Mouse (Mus musculus): Measurements from ENCODE around the gene Drc3. TPM values are rescaled to one million over a fixed set of nuclear protein-coding genes. Genes with fewer than 3 reads are reported as not detected.

Drc3 gene
- polyA plus RNA-seq, 1 experiment from 2014 or later: 7.9 TPM

DNA sequence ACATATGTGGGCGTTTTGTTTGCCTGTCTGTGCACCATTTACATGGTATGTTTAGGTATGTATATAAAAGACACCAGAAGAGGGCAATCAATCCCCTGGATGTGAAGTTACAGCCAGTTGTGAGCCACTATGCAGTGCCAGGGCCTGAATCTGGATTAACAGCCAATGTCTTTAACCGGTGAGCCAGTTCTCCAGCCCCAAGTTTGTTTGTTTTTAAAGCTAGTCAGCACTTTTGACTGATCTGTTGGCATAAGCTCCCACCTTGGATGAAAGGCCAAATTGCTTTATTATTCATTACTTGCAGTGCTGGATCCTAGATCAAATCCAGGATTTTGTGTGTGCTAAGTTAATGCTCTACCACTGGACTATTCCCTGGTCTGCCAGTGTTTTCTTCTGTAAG is 1.7 kb upstream of the Drc3 start:
- WGBS: 36% methylated on average over 2 of the region's 2 CpGs
- H3K4me3 ChIP-seq (ENCODE audit: low read depth, low read length): peak overlapping the region; percentile 60
- peak overlapping the region; percentile 68; the same call in 1 of the 2 replicates for H3K9ac ChIP-seq (ENCODE audit: low read depth, low read length)
- no peaks in the 10 kb centered on the region for H3K27me3 ChIP-seq (replicated peaks; ENCODE audit: control insufficient read depth, insufficient read depth, low read length)
- H3K36me3 ChIP-seq (ENCODE audit: control insufficient read depth, insufficient read depth, low read length): no peaks in the 10 kb centered on the region
- peak overlapping the region; percentile 75 for H3K4me2 ChIP-seq (ENCODE audit: low read depth, low read length)
- no peak overlapping the region for H3K27ac ChIP-seq (replicated peaks; ENCODE audit: low read depth, low read length)
- no peak for ATAC-seq (ENCODE audit: low read depth)
- DNase-seq (ENCODE audit: low spot score): no peak
- peaks cover 3% of the 10 kb centered on the region; the same call in 1 of the 2 replicates for H3K4me1 ChIP-seq (ENCODE audit: control insufficient read depth, insufficient read depth, low read length)
- H3K9me3 ChIP-seq (ENCODE audit: control insufficient read depth, low read length): no peaks in the 10 kb centered on the region

GRCm38 (mm10) chr11:60351925-60352371 is 1.2 kb upstream of the Drc3 start:
- H3K27ac ChIP-seq (replicated peaks; ENCODE audit: low read depth, low read length): peak overlapping the region; percentile 59; the same call in 1 of the 2 replicates
- 19% methylated on average over 11 of the region's 11 CpGs for WGBS

DNA sequence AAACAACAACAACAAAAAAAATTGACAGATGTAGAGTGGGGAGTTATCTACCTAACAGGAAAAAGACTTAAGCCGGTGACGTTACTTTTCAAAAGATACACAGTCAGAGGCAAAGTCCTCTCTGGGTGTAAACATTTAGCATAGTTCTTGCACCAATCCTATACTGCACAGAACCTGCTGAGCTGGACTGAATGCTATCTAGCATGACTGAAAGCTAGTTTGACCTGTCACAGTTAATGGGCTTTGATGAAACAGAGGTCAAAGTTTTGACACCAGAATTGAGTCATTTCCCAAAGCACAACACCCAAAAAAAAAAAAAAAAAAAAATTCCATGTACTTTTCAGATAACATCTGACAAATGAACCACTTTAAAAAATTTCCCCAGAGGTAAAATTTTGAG is 2.8 kb downstream of the Drc3 start:
- Histone ChIP-seq H3K27me3 (replicated peaks; ENCODE audit: control insufficient read depth, insufficient read depth, low read length) (no peaks in the 10 kb centered on the region), H3K36me3 (ENCODE audit: control insufficient read depth, insufficient read depth, low read length) (no peaks in the 10 kb centered on the region), H3K9ac (ENCODE audit: low read depth, low read length) (no peak overlapping the region), H3K4me2 (ENCODE audit: low read depth, low read length) (no peak overlapping the region), H3K4me3 (ENCODE audit: low read depth, low read length) (no peak overlapping the region), H3K9me3 (ENCODE audit: control insufficient read depth, low read length) (no peaks in the 10 kb centered on the region), H3K27ac (replicated peaks; ENCODE audit: low read depth, low read length) (no peak overlapping the region), H3K4me1 (ENCODE audit: control insufficient read depth, insufficient read depth, low read length) (peaks cover 3% of the 10 kb centered on the region; the same call in 1 of the 2 replicates)
- no peak for ATAC-seq (ENCODE audit: low read depth)
- no peak for DNase-seq (ENCODE audit: low spot score)
- WGBS: 88% methylated on average over 2 of the region's 2 CpGs

More at GRCm38 (mm10) chr11:60351925-60352371, 1.2 kb upstream of the Drc3 start:
- no peaks in the 10 kb centered on the region for H3K9me3 ChIP-seq (ENCODE audit: control insufficient read depth, low read length)
- no peaks in the 10 kb centered on the region for H3K27me3 ChIP-seq (replicated peaks; ENCODE audit: control insufficient read depth, insufficient read depth, low read length)
- no peaks in the 10 kb centered on the region for H3K36me3 ChIP-seq (ENCODE audit: control insufficient read depth, insufficient read depth, low read length)
- peak overlapping the region; percentile 75 for H3K4me2 ChIP-seq (ENCODE audit: low read depth, low read length)
- H3K9ac ChIP-seq (ENCODE audit: low read depth, low read length): peak overlapping the region; percentile 68
- H3K4me1 ChIP-seq (ENCODE audit: control insufficient read depth, insufficient read depth, low read length): peaks cover 3% of the 10 kb centered on the region; the same call in 1 of the 2 replicates
- DNase-seq (ENCODE audit: low spot score) (no peak), ATAC-seq (ENCODE audit: low read depth) (no peak)
- H3K4me3 ChIP-seq (ENCODE audit: low read depth, low read length): peak overlapping the region; percentile 60

- Histone ChIP-seq H3K4me1 (ENCODE audit: control insufficient read depth, insufficient read depth, low read length) (no peaks in the 10 kb centered on the region), H3K9me3 (ENCODE audit: control insufficient read depth, low read length) (no peaks in the 10 kb centered on the region), H3K36me3 (ENCODE audit: control insufficient read depth, insufficient read depth, low read length) (no peaks in the 10 kb centered on the region), H3K27me3 (replicated peaks; ENCODE audit: control insufficient read depth, insufficient read depth, low read length) (no peaks in the 10 kb centered on the region), H3K4me2 (ENCODE audit: low read depth, low read length) (no peak overlapping the region), H3K4me3 (ENCODE audit: low read depth, low read length) (no peak overlapping the region), H3K9ac (ENCODE audit: low read depth, low read length) (no peak overlapping the region), H3K27ac (replicated peaks; ENCODE audit: low read depth, low read length) (no peak overlapping the region)
- WGBS: 48% methylated on average over 1 of the region's 1 CpGs
- ATAC-seq (ENCODE audit: low read depth): no peak
- no peak for DNase-seq (ENCODE audit: low spot score)
These were observed 4.0 kb downstream of the Drc3 start for GRCm38 (mm10) chr11:60357116-60357515.

- 72% methylated on average over 7 of the region's 7 CpGs for WGBS
- H3K27ac ChIP-seq (replicated peaks; ENCODE audit: low read depth, low read length): no peak overlapping the region; the same call in 1 of the 2 replicates
- H3K4me2 ChIP-seq (ENCODE audit: low read depth, low read length): no peak overlapping the region
- no peaks in the 10 kb centered on the region for H3K9me3 ChIP-seq (ENCODE audit: control insufficient read depth, low read length)
- DNase-seq (ENCODE audit: low spot score): no peak
- H3K9ac ChIP-seq (ENCODE audit: low read depth, low read length): no peak overlapping the region
- no peak overlapping the region for H3K4me3 ChIP-seq (ENCODE audit: low read depth, low read length)
- H3K36me3 ChIP-seq (ENCODE audit: control insufficient read depth, insufficient read depth, low read length): no peaks in the 10 kb centered on the region
- H3K27me3 ChIP-seq (replicated peaks; ENCODE audit: control insufficient read depth, insufficient read depth, low read length): no peaks in the 10 kb centered on the region
- no peak for ATAC-seq (ENCODE audit: low read depth)
- no peaks in the 10 kb centered on the region for H3K4me1 ChIP-seq (ENCODE audit: control insufficient read depth, insufficient read depth, low read length)
These were observed 5.4 kb downstream of the Drc3 start for GRCm38 (mm10) chr11:60358548-60358947.

GRCm38 (mm10) chr11:60359138-60359537 is 6.0 kb downstream of the Drc3 start:
- no peaks in the 10 kb centered on the region for H3K36me3 ChIP-seq (ENCODE audit: control insufficient read depth, insufficient read depth, low read length)
- H3K4me3 ChIP-seq (ENCODE audit: low read depth, low read length): no peak overlapping the region
- 75% methylated on average over 5 of the region's 5 CpGs for WGBS
- no peaks in the 10 kb centered on the region for H3K9me3 ChIP-seq (ENCODE audit: control insufficient read depth, low read length)
- no peaks in the 10 kb centered on the region for H3K27me3 ChIP-seq (replicated peaks; ENCODE audit: control insufficient read depth, insufficient read depth, low read length)
- no peak for ATAC-seq (ENCODE audit: low read depth)
- H3K9ac ChIP-seq (ENCODE audit: low read depth, low read length): no peak overlapping the region
- H3K27ac ChIP-seq (replicated peaks; ENCODE audit: low read depth, low read length): no peak overlapping the region
- H3K4me2 ChIP-seq (ENCODE audit: low read depth, low read length): no peak overlapping the region
- no peaks in the 10 kb centered on the region for H3K4me1 ChIP-seq (ENCODE audit: control insufficient read depth, insufficient read depth, low read length)
- no peak for DNase-seq (ENCODE audit: low spot score)

DNA sequence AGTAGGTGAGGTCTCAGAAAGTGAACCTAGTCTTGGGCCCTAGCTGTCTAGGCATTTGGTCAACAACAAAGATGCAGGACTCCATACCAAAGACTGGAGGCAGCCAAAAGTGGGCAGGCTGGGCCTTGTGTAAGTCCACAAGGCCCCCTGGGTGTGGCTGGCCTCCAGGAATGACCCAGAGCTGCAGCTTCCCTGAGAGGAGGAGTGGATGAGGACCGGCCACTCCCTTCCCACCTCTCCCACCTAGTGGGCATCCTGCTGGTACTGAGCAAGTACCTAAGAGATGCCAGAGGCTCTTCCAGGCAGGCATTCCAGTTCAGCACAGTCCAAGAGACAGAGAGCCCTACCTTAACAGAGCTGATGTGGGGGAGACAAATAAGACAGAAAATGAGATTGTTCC is 6.8 kb downstream of the Drc3 start:
- H3K36me3 ChIP-seq (ENCODE audit: control insufficient read depth, insufficient read depth, low read length): no peaks in the 10 kb centered on the region
- DNase-seq (ENCODE audit: low spot score): no peak
- no peak for ATAC-seq (ENCODE audit: low read depth)
- H3K9ac ChIP-seq (ENCODE audit: low read depth, low read length): no peak overlapping the region
- 93% methylated on average over 1 of the region's 1 CpGs for whole genome bisulfite sequencing
- no peak overlapping the region for H3K27ac ChIP-seq (replicated peaks; ENCODE audit: low read depth, low read length)
- no peaks in the 10 kb centered on the region for H3K27me3 ChIP-seq (replicated peaks; ENCODE audit: control insufficient read depth, insufficient read depth, low read length)
- H3K4me2 ChIP-seq (ENCODE audit: low read depth, low read length): no peak overlapping the region
- H3K9me3 ChIP-seq (ENCODE audit: control insufficient read depth, low read length): no peaks in the 10 kb centered on the region
- H3K4me1 ChIP-seq (ENCODE audit: control insufficient read depth, insufficient read depth, low read length): no peaks in the 10 kb centered on the region
- H3K4me3 ChIP-seq (ENCODE audit: low read depth, low read length): no peak overlapping the region

- DNase-seq (ENCODE audit: low spot score) (no peak), ATAC-seq (ENCODE audit: low read depth) (no peak)
- Histone ChIP-seq H3K9ac (ENCODE audit: low read depth, low read length) (no peak overlapping the region), H3K4me1 (ENCODE audit: control insufficient read depth, insufficient read depth, low read length) (peaks cover 2% of the 10 kb centered on the region; the same call in 1 of the 2 replicates), H3K27me3 (replicated peaks; ENCODE audit: control insufficient read depth, insufficient read depth, low read length) (no peaks in the 10 kb centered on the region), H3K36me3 (ENCODE audit: control insufficient read depth, insufficient read depth, low read length) (no peaks in the 10 kb centered on the region), H3K4me3 (ENCODE audit: low read depth, low read length) (no peak overlapping the region), H3K4me2 (ENCODE audit: low read depth, low read length) (no peak overlapping the region), H3K27ac (replicated peaks; ENCODE audit: low read depth, low read length) (no peak overlapping the region), H3K9me3 (ENCODE audit: control insufficient read depth, low read length) (no peaks in the 10 kb centered on the region)
- WGBS: 70% methylated on average over 5 of the region's 5 CpGs
These were observed 7.6 kb downstream of the Drc3 start for GRCm38 (mm10) chr11:60360631-60361201.

Data from embryonic facial prominence, embryonic 14.5 days (tissue).